Mouse (Mus musculus) c-Kit-positive CD71-positive TER-119-negative erythroid progenitor cells, embryonic 14.5 days (primary cell): ENCODE results near the gene Lmln.
"Not testable (repeated sequence)": the region's sequence is repeated elsewhere in the genome, so short reads cannot be mapped to it uniquely, and the experiment has no call there.

Source experiments
- DNase-seq: peaks from one replicate; pipeline ENCODE4 v3.0.0-alpha.2; 2013; ENCODE audit warnings: low read depth

The Lmln gene

GRCm38 (mm10) chr16:33135167-33135566 is 72.8 kb downstream of the Lmln start:
- DNase-seq = no peak

GRCm38 (mm10) chr16:33139061-33139460 is 76.7 kb downstream of the Lmln start:
- not testable (repeated sequence) for DNase-seq

GRCm38 (mm10) chr16:33141758-33142280 is 79.5 kb downstream of the Lmln start:
- DNase-seq = no peak

- no peak for DNase-seq
Observed at GRCm38 (mm10) chr16:33143452-33143851, 81.1 kb downstream of the Lmln start.

- DNase-seq = no peak
Observed at GRCm38 (mm10) chr16:33146185-33146584, 83.9 kb downstream of the Lmln start.

- DNase-seq = no peak
Observed at GRCm38 (mm10) chr16:33148135-33148534, 85.8 kb downstream of the Lmln start.

- not testable (repeated sequence) for DNase-seq
Observed at GRCm38 (mm10) chr16:33150875-33151274, 88.6 kb downstream of the Lmln start.

GRCm38 (mm10) chr16:33151558-33151957 is 89.2 kb downstream of the Lmln start:
- no peak for DNase-seq

- DNase-seq = peak; percentile 30
Observed at GRCm38 (mm10) chr16:33154992-33155391, 92.7 kb downstream of the Lmln start.

- DNase-seq = no peak
Observed at GRCm38 (mm10) chr16:33158006-33158405, 95.7 kb downstream of the Lmln start.

- DNase-seq = no peak
Observed at GRCm38 (mm10) chr16:33158590-33159071, 96.3 kb downstream of the Lmln start.

- no peak for DNase-seq
Observed at GRCm38 (mm10) chr16:33159363-33159762, 97.0 kb downstream of the Lmln start.

- DNase-seq = no peak
Observed at GRCm38 (mm10) chr16:33163330-33164090, 101.2 kb downstream of the Lmln start.

GRCm38 (mm10) chr16:33166284-33166683 is 104.0 kb downstream of the Lmln start:
- peak; percentile 52 for DNase-seq

GRCm38 (mm10) chr16:33167537-33167936 is 105.2 kb downstream of the Lmln start:
- no peak for DNase-seq

GRCm38 (mm10) chr16:33169471-33170034 is 107.2 kb downstream of the Lmln start:
- no peak for DNase-seq

- DNase-seq = no peak
Observed at GRCm38 (mm10) chr16:33170716-33171587, 108.6 kb downstream of the Lmln start.

GRCm38 (mm10) chr16:33171800-33172199 is 109.5 kb downstream of the Lmln start:
- DNase-seq = no peak

- no peak for DNase-seq
Observed at GRCm38 (mm10) chr16:33173151-33173550, 110.8 kb downstream of the Lmln start.

GRCm38 (mm10) chr16:33174695-33175094 is 112.4 kb downstream of the Lmln start:
- DNase-seq = no peak

GRCm38 (mm10) chr16:33176831-33177230 is 114.5 kb downstream of the Lmln start:
- DNase-seq = not testable (repeated sequence)
